Mouse (Mus musculus) bone marrow macrophage, adult 2 months (primary cell): Measurements from ENCODE around the gene Borcs5.

Source experiments
- CTCF ChIP-seq: IDR thresholded peaks from 2 replicates; pipeline ENCODE4 v1.5.1; 2012; ENCODE audit warnings: low read depth, mild to moderate bottlenecking, low read length, moderate library complexity
- POLR2A ChIP-seq: IDR thresholded peaks from 2 replicates; pipeline ENCODE4 v1.6.1; 2012; ENCODE audit warnings: mild to moderate bottlenecking, low read depth, low read length, borderline replicate concordance

- no peak for TF ChIP-seq CTCF
- TF ChIP-seq POLR2A = no peak
These were observed 25.3 kb downstream of the Borcs5 start for GRCm38 (mm10) chr6:134664573-134664972.
